25 mouse cellular contexts compared by ENCODE assay signal in genomic region chr11:115048259-115048658, GRCm38 (mm10). TPM values are rescaled to one million over a fixed set of nuclear protein-coding genes. Genes with fewer than 3 reads are reported as not detected.
DNase-seq lines count a peak whose midpoint lies in the region; ATAC-seq and TF ChIP-seq lines count a peak whose summit lies in the region.
"Had no signal": no experiment of that assay in that cellular context is flagged by ENCODE, and none has a peak within 500 bp of the region (broad histone marks: within the 10 kb centered on the region; RNA-seq: fewer than 3 reads in every experiment).

Cd300ld3 (minus strand) TSS chr11:115048409.

- no peak for TF ChIP-seq POLR2A in cerebellum, adult 2 months (IDR thresholded peaks at IDR 0.05; ENCODE audit: borderline replicate concordance, insufficient read depth, low read length)
- TF ChIP-seq POLR2A in liver, adult 2 months (IDR thresholded peaks at IDR 0.05; ENCODE audit: extremely low read depth, insufficient read depth, low read length) = no peak

- H3K9me3 ChIP-seq in forebrain, postnatal 0 days (ENCODE audit: low read length) = no peaks in the 10 kb centered on the region
- H3K9me3 ChIP-seq in midbrain, embryonic 13.5 days = no peaks in the 10 kb centered on the region
- H3K9me3 ChIP-seq: embryonic facial prominence, embryonic 13.5 days had no signal

- peak within 1 kb of the TSS; percentile 95 for H3K27ac ChIP-seq in cerebellum, adult 2 months (ENCODE audit: insufficient read depth, low read length)
- no peak within 1 kb of the TSS for H3K27ac ChIP-seq in liver, adult 2 months (replicated peaks; ENCODE audit: insufficient read depth, low read depth, low read length)
- H3K27ac ChIP-seq in forebrain, postnatal 0 days (ENCODE audit: low read depth, low read length) = no peak within 1 kb of the TSS
- H3K27ac ChIP-seq in midbrain, embryonic 13.5 days = no peak within 1 kb of the TSS
- H3K27ac ChIP-seq: embryonic facial prominence, embryonic 13.5 days; stomach, postnatal 0 days had no signal

- no peaks in the 10 kb centered on the region for H3K79me2 ChIP-seq in liver, adult 2 months (ENCODE audit: control insufficient read depth, insufficient read depth, low read length)

- no peak within 1 kb of the TSS for H3K4me3 ChIP-seq in cerebellum, adult 2 months (replicated peaks; ENCODE audit: insufficient read depth, low read depth, low read length)
- no peak within 1 kb of the TSS for H3K4me3 ChIP-seq in liver, adult 2 months (ENCODE audit: insufficient read depth, low read depth, low read length)
- no peak within 1 kb of the TSS for H3K4me3 ChIP-seq in forebrain, postnatal 0 days (ENCODE audit: low read depth, low read length)
- no peak within 1 kb of the TSS for H3K4me3 ChIP-seq in midbrain, embryonic 13.5 days (replicated peaks)
- H3K4me3 ChIP-seq: embryonic facial prominence, embryonic 13.5 days; myocyte had no signal

- no peak for TF ChIP-seq CTCF in cerebellum, adult 2 months (IDR thresholded peaks at IDR 0.05; ENCODE audit: borderline replicate concordance, insufficient read depth, low read depth, low read length)
- no peak for TF ChIP-seq CTCF in liver, adult 2 months (IDR thresholded peaks at IDR 0.05; ENCODE audit: low read depth, low read length)
- TF ChIP-seq CTCF in forebrain, postnatal 0 days (IDR thresholded peaks at IDR 0.05; ENCODE audit: low read depth) = no peak

- no peak within 1 kb of the TSS for H3K9ac ChIP-seq in liver, adult 2 months (ENCODE audit: low read depth, low read length)
- H3K9ac ChIP-seq in forebrain, postnatal 0 days = no peak within 1 kb of the TSS
- H3K9ac ChIP-seq in midbrain, embryonic 13.5 days (replicated peaks) = no peak within 1 kb of the TSS
- H3K9ac ChIP-seq: embryonic facial prominence, embryonic 13.5 days had no signal

- peak in 1 of 2 experiments; percentile 63 for DNase-seq in cerebellum, adult 2 months
- DNase-seq in cerebellum, postnatal 10 days = no peak
- peak; percentile 39 for DNase-seq in liver, adult 2 months (ENCODE audit: extremely low read depth, low read depth, low spot score)
- DNase-seq in liver = no peak
- DNase-seq in A20 (ENCODE audit: low read depth, low spot score) = peak; percentile 46
- DNase-seq in gonadal fat pad, adult 2 months (ENCODE audit: low read depth) = no peak
- DNase-seq in forebrain, postnatal 0 days = no peak
- DNase-seq: adrenal gland, postnatal 14 days; gastrocnemius, postnatal 14 days; heart, postnatal 10 days; kidney, adult 18-20 months; kidney, postnatal 14 days; lung, adult 18-20 months; midbrain, embryonic 14.5 days; right cerebral cortex, postnatal 14 days had no signal

- peaks cover 28% of the 10 kb centered on the region for H3K4me1 ChIP-seq in cerebellum, adult 2 months (ENCODE audit: control insufficient read depth, insufficient read depth, low read length)
- H3K4me1 ChIP-seq in liver, adult 2 months (ENCODE audit: control insufficient read depth, insufficient read depth, low read length) = no peaks in the 10 kb centered on the region
- no peaks in the 10 kb centered on the region for H3K4me1 ChIP-seq in forebrain, postnatal 0 days (ENCODE audit: insufficient read depth)
- no peaks in the 10 kb centered on the region for H3K4me1 ChIP-seq in midbrain, embryonic 13.5 days (replicated peaks)
- H3K4me1 ChIP-seq: embryonic facial prominence, embryonic 13.5 days had no signal

- no peaks in the 10 kb centered on the region for H3K36me3 ChIP-seq in liver, adult 2 months (ENCODE audit: control insufficient read depth, insufficient read depth, low read length)
- H3K36me3 ChIP-seq in forebrain, postnatal 0 days (ENCODE audit: insufficient read depth) = no peaks in the 10 kb centered on the region
- no peaks in the 10 kb centered on the region for H3K36me3 ChIP-seq in midbrain, embryonic 13.5 days
- H3K36me3 ChIP-seq: embryonic facial prominence, embryonic 13.5 days had no signal

- H3K27me3 ChIP-seq in cerebellum, adult 2 months (ENCODE audit: control insufficient read depth, insufficient read depth, low read length) = no peaks in the 10 kb centered on the region
- H3K27me3 ChIP-seq in liver, adult 2 months (ENCODE audit: control insufficient read depth, insufficient read depth, low read length) = no peaks in the 10 kb centered on the region
- 0 out of 2 replicates have a peak, but pooled peaks cover 3% of the 10 kb centered on the region for H3K27me3 ChIP-seq in forebrain, postnatal 0 days (ENCODE audit: insufficient read depth, low read length)
- 0 out of 2 replicates have a peak, but pooled peaks cover 7% of the 10 kb centered on the region for H3K27me3 ChIP-seq in midbrain, embryonic 13.5 days
- H3K27me3 ChIP-seq: embryonic facial prominence, embryonic 13.5 days had no signal

- WGBS in cerebellum, adult 2 months = 56% methylated on average over 2 of the region's 2 CpGs
- 67% methylated on average over 2 of the region's 2 CpGs for WGBS in liver, adult 2 months
- WGBS in forebrain, postnatal 0 days = 82% methylated on average over 2 of the region's 2 CpGs
- WGBS in midbrain, embryonic 13.5 days = 78% methylated on average over 2 of the region's 2 CpGs

- no peak within 1 kb of the TSS for H3K4me2 ChIP-seq in forebrain, postnatal 0 days (ENCODE audit: low read depth)
- no peak within 1 kb of the TSS for H3K4me2 ChIP-seq in midbrain, embryonic 13.5 days (replicated peaks)
- H3K4me2 ChIP-seq: embryonic facial prominence, embryonic 13.5 days; heart, embryonic 11.5 days; liver, embryonic 11.5 days had no signal

- ATAC-seq in forebrain, postnatal 0 days = no peak
- no peak for ATAC-seq in midbrain, embryonic 13.5 days
- ATAC-seq: forebrain, embryonic 14.5 days had no signal

RNA-seq across cellular contexts. Expression of gene Cd300ld3, which starts in this region (rescaled TPM):
- 1.7 TPM in 2 replicates for polyA plus RNA-seq in cerebellum, adult 2 months (2012; rRNA removed)
- total RNA-seq in liver, adult 2 months (2014; rRNA removed) = 3.7 and 4.1 TPM in 2 replicates
- 3.3 and 5.4 TPM in 2 replicates for polyA plus RNA-seq in liver, adult 2 months (2012; rRNA removed)
- 16.4 and 37.6 TPM in 2 replicates for polyA plus RNA-seq in gonadal fat pad, adult 2 months (2012; rRNA removed)
- total RNA-seq in forebrain, postnatal 0 days (2014; rRNA removed) = not detected in 2 replicates
- not detected in 2 replicates for polyA plus RNA-seq in forebrain, postnatal 0 days (2015; fragmentation: Nextera tagmentation; extraction: Ambion mirVana)
- not detected in 2 replicates for polyA plus RNA-seq in midbrain, embryonic 13.5 days (2015; fragmentation: Nextera tagmentation; extraction: Ambion mirVana)
- total RNA-seq: adrenal gland, postnatal 14 days had no signal
- polyA plus RNA-seq: C2C12; embryonic facial prominence, embryonic 13.5 days; forebrain, embryonic 14.5 days; heart, embryonic 11.5 days; hindbrain, embryonic 11.5 days; liver, embryonic 11.5 days; midbrain, embryonic 14.5 days; myocyte; neural tube, embryonic 14.5 days; stomach, postnatal 0 days had no signal

Comparison
In these comparisons a context has a peak if more than half of its experiments do, and no peak if none do; other contexts are left out.
1. DNase-seq: peak in liver, adult 2 months (single experiment) and A20 (single experiment); none in cerebellum, postnatal 10 days (0 of 2), liver (single experiment), gonadal fat pad, adult 2 months (single experiment) and forebrain, postnatal 0 days (single experiment).